Mouse (Mus musculus): ENCODE measurements around the gene Tspan1. TPM values are rescaled to one million over a fixed set of nuclear protein-coding genes. Genes with fewer than 3 reads are reported as not detected.

The Tspan1 gene
- polyA plus RNA-seq, 1 experiment, result 0.02 TPM

DNA sequence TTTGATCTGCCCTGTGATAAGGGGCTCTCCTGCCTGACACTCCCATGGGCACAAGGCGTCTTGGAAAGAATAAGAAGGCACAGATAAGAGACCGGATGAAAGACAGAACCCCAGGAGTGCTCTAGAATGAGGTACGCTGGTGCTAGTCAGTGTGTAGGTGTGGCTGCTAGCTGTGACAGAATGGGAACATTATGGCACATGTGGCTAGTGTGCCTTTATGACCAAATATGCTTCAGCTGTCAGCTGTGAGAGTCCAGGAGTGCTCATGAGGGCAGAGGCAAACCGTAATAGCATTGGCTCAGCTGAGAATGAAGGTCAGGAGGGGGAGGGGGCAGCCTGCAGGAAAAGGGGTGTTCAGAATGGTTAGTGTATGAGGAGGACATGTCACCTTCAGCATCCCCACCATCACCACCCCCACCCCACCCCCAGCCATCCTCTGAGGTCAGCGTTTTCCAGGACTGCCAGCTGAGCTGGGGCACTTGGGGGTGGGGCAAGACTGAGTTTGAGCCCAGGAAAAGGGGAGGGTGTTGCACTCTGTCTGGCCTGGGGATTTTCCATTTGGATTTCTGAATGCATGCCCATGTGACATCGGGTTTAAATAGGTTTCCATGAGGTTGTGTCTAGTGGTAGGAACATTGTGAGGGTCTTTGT, 7.2 kb upstream of the Tspan1 start:
- no peaks in the 10 kb centered on the region for H3K79me2 ChIP-seq (ENCODE audit: control insufficient read depth, insufficient read depth)
- no peaks in the 10 kb centered on the region for H3K79me3 ChIP-seq (ENCODE audit: low read depth)
- no peak overlapping the region for H3K4me3 ChIP-seq (ENCODE audit: insufficient read depth, poor library complexity, severe bottlenecking)
- no peaks in the 10 kb centered on the region for H3K36me3 ChIP-seq (ENCODE audit: control insufficient read depth, insufficient read depth)
- H3K27me3 ChIP-seq (ENCODE audit: control insufficient read depth, insufficient read depth, insufficient read length), result no peaks in the 10 kb centered on the region
- peak; percentile 58 for TF ChIP-seq USF1 (IDR thresholded peaks at IDR 0.05; ENCODE audit: low read depth)
- TF ChIP-seq FOSL1 (IDR thresholded peaks at IDR 0.05; ENCODE audit: insufficient read depth, low read length, poor library complexity, severe bottlenecking), result no peak
- no peak overlapping the region for H3ac ChIP-seq (ENCODE audit: control insufficient read depth, insufficient read length, low read depth)

DNA sequence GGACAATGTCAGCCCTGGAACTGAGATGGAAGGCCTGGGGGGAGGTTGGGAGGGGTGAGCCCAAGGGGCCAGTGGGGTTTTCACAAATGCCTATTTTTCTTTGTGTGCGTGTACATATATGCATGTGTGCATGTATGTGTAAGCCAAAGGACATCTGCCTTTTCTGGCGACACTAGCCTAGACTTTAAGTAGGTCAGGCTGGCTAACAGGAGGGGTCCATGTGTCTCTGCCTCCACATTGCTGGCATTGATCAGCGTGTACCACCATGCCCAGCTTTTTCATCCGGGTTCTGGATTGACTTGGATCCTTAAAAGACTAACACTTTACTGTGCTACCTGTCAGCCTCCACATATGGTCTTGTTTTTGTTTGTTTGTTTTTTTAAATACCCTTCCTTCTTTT, 6.4 kb upstream of the Tspan1 start:
- Histone ChIP-seq H3ac (ENCODE audit: control insufficient read depth, insufficient read length, low read depth) (no peak overlapping the region), H3K36me3 (ENCODE audit: control insufficient read depth, insufficient read depth) (no peaks in the 10 kb centered on the region), H3K27me3 (ENCODE audit: control insufficient read depth, insufficient read depth, insufficient read length) (no peaks in the 10 kb centered on the region), H3K79me2 (ENCODE audit: control insufficient read depth, insufficient read depth) (no peaks in the 10 kb centered on the region), H3K79me3 (ENCODE audit: low read depth) (no peaks in the 10 kb centered on the region), H3K4me3 (ENCODE audit: insufficient read depth, poor library complexity, severe bottlenecking) (no peak overlapping the region)
- no peak for TF ChIP-seq MYOG (IDR thresholded peaks at IDR 0.05; ENCODE audit: control insufficient read depth, extremely low read depth, insufficient read length)

DNA sequence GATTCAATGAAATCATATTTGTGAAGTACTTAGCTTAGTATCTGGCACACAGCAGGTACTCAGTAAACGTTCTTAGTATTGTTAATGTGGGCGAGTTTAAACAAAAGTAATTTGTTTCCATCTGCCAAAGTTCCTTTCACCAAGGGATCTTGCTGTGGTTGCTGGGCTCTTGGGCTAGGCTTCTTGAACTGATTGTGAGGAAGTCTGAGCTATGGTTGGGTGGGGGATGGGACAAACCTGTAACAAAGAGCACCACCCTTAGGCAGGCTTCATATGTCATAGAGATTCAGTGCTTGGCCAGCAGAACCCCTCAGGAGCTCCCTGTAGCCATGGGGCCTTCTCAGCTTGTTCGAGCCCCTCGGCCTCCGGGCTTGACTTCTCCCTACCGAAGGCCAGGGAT, 5.7 kb upstream of the Tspan1 start, which contains the start of the genes 1700042G07Rik and Gm49337:
Gene 1700042G07Rik, plus strand, starts transcription at position 301 of the 400 bp plus-strand sequence.
Gene Gm49337, plus strand, starts transcription at position 313 of the 400 bp plus-strand sequence.
- H3K79me2 ChIP-seq (ENCODE audit: control insufficient read depth, insufficient read depth), result no peaks in the 10 kb centered on the region
- H3K4me3 ChIP-seq (ENCODE audit: insufficient read depth, poor library complexity, severe bottlenecking), result no peak within 1 kb of the TSS
- no peaks in the 10 kb centered on the region for H3K79me3 ChIP-seq (ENCODE audit: low read depth)
- TF ChIP-seq MYOD1 (IDR thresholded peaks at IDR 0.05; ENCODE audit: control insufficient read depth, insufficient read length, low read depth), result no peak
- no peak for TF ChIP-seq MAX (IDR thresholded peaks at IDR 0.05)
- TF ChIP-seq CTCF (IDR thresholded peaks at IDR 0.05; ENCODE audit: control insufficient read depth, insufficient read depth, insufficient read length), result no peak
- TF ChIP-seq FOSL1 (IDR thresholded peaks at IDR 0.05; ENCODE audit: insufficient read depth, low read length, poor library complexity, severe bottlenecking), result no peak
- no peak for TF ChIP-seq CEBPB (IDR thresholded peaks at IDR 0.05; ENCODE audit: low read depth)
- TF ChIP-seq MYOG (IDR thresholded peaks at IDR 0.05; ENCODE audit: control insufficient read depth, extremely low read depth, insufficient read length), result no peak
- no peak for TF ChIP-seq USF1 (IDR thresholded peaks at IDR 0.05; ENCODE audit: low read depth)
- no peaks in the 10 kb centered on the region for H3K27me3 ChIP-seq (ENCODE audit: control insufficient read depth, insufficient read depth, insufficient read length)
- H3K36me3 ChIP-seq (ENCODE audit: control insufficient read depth, insufficient read depth), result no peaks in the 10 kb centered on the region
- H3ac ChIP-seq (ENCODE audit: control insufficient read depth, insufficient read length, low read depth), result no peak within 1 kb of the TSS

DNA sequence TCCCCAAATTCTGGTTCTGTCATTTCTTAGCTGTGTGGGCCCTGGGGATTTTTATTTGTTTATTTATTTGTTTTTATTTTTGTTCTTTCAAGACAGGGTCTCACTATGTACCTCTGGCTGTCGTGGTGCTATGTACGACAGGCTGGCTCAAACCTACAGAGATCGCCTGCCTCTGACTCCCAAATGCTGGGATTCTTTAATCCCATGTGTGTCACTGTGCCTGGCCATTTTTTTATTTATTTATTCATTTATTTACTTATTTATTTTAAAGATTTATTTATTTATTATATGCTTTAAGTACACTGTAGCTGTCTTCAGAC, 1.9 kb upstream of the Tspan1 start:
- Histone ChIP-seq H3K79me2 (ENCODE audit: control insufficient read depth, insufficient read depth) (no peaks in the 10 kb centered on the region), H3K79me3 (ENCODE audit: low read depth) (no peaks in the 10 kb centered on the region), H3K27me3 (ENCODE audit: control insufficient read depth, insufficient read depth, insufficient read length) (no peaks in the 10 kb centered on the region), H3ac (ENCODE audit: control insufficient read depth, insufficient read length, low read depth) (no peak overlapping the region), H3K36me3 (ENCODE audit: control insufficient read depth, insufficient read depth) (no peaks in the 10 kb centered on the region), H3K4me3 (ENCODE audit: insufficient read depth, poor library complexity, severe bottlenecking) (no peak overlapping the region)
- TF ChIP-seq FOSL1 (IDR thresholded peaks at IDR 0.05; ENCODE audit: insufficient read depth, low read length, poor library complexity, severe bottlenecking), result no peak
- TF ChIP-seq USF1 (IDR thresholded peaks at IDR 0.05; ENCODE audit: low read depth), result no peak
- no peak for TF ChIP-seq CTCF (IDR thresholded peaks at IDR 0.05; ENCODE audit: control insufficient read depth, insufficient read depth, insufficient read length)
- no peak for TF ChIP-seq CEBPB (IDR thresholded peaks at IDR 0.05; ENCODE audit: low read depth)
- no peak for TF ChIP-seq MYOD1 (IDR thresholded peaks at IDR 0.05; ENCODE audit: control insufficient read depth, insufficient read length, low read depth)
- no peak for TF ChIP-seq MYOG (IDR thresholded peaks at IDR 0.05; ENCODE audit: control insufficient read depth, extremely low read depth, insufficient read length)
- no peak for TF ChIP-seq MAX (IDR thresholded peaks at IDR 0.05)

DNA sequence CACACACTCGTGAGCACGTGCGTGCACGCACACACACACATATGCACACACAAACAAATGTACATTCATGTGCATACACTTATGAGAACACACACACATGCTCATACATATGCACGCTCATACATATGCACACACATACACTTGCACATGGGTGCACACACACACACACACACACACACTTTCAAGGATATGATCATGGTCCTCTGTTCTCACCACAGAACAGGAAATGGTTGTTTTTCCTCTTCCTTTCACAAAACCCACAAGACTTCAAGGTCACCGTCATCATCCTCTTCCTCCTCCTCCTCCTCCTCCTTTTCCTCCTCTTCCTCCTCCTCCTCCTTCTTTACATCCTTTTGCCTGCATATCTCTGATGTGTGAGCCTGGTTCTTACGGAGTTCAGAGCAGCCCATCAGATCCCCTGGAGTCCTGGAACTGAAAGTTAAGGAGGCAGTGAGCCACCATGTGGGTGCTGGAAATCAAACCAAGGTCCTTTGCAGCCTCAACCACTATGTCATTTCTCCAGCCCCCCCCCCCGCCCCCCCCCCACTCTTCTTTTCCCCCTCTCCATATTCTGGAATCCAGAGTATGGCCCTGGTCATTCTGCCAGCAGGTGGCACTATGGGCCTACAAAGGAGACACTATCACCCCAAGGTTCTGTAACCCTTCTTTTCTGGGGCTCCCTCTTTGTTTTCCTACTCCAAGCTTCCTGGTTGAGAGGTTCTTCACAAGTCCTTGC, 1.4 kb upstream of the Tspan1 start:
- no peaks in the 10 kb centered on the region for H3K36me3 ChIP-seq (ENCODE audit: control insufficient read depth, insufficient read depth)
- H3K4me3 ChIP-seq (ENCODE audit: insufficient read depth, poor library complexity, severe bottlenecking), result no peak overlapping the region
- TF ChIP-seq MYOG (IDR thresholded peaks at IDR 0.05; ENCODE audit: control insufficient read depth, extremely low read depth, insufficient read length) (no peak), CTCF (IDR thresholded peaks at IDR 0.05; ENCODE audit: control insufficient read depth, insufficient read depth, insufficient read length) (peak; percentile 21)
- H3K79me3 ChIP-seq (ENCODE audit: low read depth), result no peaks in the 10 kb centered on the region
- no peak overlapping the region for H3ac ChIP-seq (ENCODE audit: control insufficient read depth, insufficient read length, low read depth)
- H3K79me2 ChIP-seq (ENCODE audit: control insufficient read depth, insufficient read depth), result no peaks in the 10 kb centered on the region
- H3K27me3 ChIP-seq (ENCODE audit: control insufficient read depth, insufficient read depth, insufficient read length), result no peaks in the 10 kb centered on the region

DNA sequence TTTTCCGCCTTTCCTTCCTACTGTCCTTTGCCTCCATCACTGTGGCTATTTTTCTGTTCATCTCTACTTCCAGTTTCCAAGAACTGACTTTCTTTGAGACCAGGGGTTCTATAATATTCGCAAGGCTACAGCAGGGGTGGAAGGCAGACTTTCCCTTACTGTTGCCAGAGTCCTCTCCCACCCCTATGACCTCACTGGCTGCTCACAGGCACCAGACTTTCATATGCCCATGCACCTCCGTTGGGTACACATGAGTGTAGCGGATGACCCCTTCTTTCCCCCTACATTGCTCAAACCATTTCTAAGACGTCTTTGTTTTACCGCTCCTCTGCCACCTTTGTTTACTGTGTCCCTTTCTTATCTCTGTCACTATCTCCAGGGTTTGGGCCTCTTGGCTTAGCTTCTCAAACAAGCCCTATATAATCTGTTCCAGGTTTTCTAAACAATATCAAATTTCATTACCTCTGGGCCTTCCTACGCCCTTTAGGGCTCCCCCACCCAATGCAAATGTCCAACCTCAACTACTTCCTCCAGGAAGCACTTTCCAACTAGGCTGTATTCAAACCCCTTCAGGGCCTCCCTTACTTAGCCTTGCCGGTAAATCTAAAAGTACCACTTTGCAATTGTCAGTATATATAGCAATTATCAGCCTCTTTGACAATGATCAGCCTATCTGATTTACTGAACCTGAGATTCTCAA, 1.5 kb downstream of the Tspan1 start:
- no peaks in the 10 kb centered on the region for H3K79me3 ChIP-seq (ENCODE audit: low read depth)
- no peak for TF ChIP-seq MYOG (IDR thresholded peaks at IDR 0.05; ENCODE audit: control insufficient read depth, extremely low read depth, insufficient read length)
- TF ChIP-seq MAX (IDR thresholded peaks at IDR 0.05), result no peak
- no peak for TF ChIP-seq FOSL1 (IDR thresholded peaks at IDR 0.05; ENCODE audit: insufficient read depth, low read length, poor library complexity, severe bottlenecking)
- no peak for TF ChIP-seq MYOD1 (IDR thresholded peaks at IDR 0.05; ENCODE audit: control insufficient read depth, insufficient read length, low read depth)
- TF ChIP-seq CTCF (IDR thresholded peaks at IDR 0.05; ENCODE audit: control insufficient read depth, insufficient read depth, insufficient read length), result no peak
- TF ChIP-seq USF1 (IDR thresholded peaks at IDR 0.05; ENCODE audit: low read depth), result no peak
- no peak for TF ChIP-seq CEBPB (IDR thresholded peaks at IDR 0.05; ENCODE audit: low read depth)
- H3K36me3 ChIP-seq (ENCODE audit: control insufficient read depth, insufficient read depth), result peaks cover 12% of the 10 kb centered on the region
- no peaks in the 10 kb centered on the region for H3K27me3 ChIP-seq (ENCODE audit: control insufficient read depth, insufficient read depth, insufficient read length)
- H3ac ChIP-seq (ENCODE audit: control insufficient read depth, insufficient read length, low read depth), result no peak overlapping the region
- H3K4me3 ChIP-seq (ENCODE audit: insufficient read depth, poor library complexity, severe bottlenecking), result no peak overlapping the region
- no peaks in the 10 kb centered on the region for H3K79me2 ChIP-seq (ENCODE audit: control insufficient read depth, insufficient read depth)
